Mouse (Mus musculus): ENCODE results near the gene Slc4a1. TPM values are rescaled to one million over a fixed set of nuclear protein-coding genes. Genes with fewer than 3 reads are reported as not detected.

Slc4a1 gene
- polyA plus RNA-seq, 1 experiment from 2014 or later: 6.8 TPM

DNA sequence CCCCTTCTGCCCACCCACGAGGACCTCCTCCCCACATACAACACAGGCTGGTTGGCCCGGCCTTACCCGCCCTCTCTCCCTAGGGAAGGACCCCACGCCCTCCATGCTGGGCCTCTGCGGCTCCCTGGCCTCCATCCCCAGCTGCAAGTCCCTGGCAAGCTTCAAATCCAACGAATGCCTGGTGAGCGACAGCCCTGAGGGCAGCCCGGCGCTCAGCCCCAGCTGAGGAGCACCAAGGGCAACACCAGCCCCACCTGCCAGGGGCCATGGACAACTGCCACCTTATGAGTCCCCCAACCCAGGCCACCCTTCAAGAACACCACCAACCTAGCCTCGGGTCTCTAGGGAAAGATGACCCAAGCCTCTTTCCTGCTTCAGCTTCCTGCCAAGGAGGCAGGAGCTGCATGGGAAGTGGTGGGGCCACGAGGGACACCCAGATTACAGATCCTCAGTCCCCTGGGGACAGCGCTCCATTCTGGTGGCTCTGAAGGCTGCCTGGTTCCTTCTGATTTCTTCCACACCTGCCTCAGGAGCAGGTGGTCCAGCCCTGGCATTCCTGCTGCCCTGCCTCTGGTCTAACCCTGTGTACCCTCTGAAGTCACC, 36.0 kb upstream of the Slc4a1 start:
- Histone ChIP-seq H3K9me3 (ENCODE audit: control insufficient read depth, low read length) (no peaks in the 10 kb centered on the region), H3K36me3 (ENCODE audit: control insufficient read depth, insufficient read depth, low read length) (peaks cover 28% of the 10 kb centered on the region), H3K4me2 (ENCODE audit: low read depth, low read length) (no peak overlapping the region), H3K4me3 (ENCODE audit: low read depth, low read length) (no peak overlapping the region), H3K4me1 (ENCODE audit: control insufficient read depth, insufficient read depth, low read length) (peaks cover 20% of the 10 kb centered on the region), H3K27me3 (replicated peaks; ENCODE audit: control insufficient read depth, insufficient read depth, low read length) (peaks cover 30% of the 10 kb centered on the region), H3K9ac (ENCODE audit: low read depth, low read length) (no peak overlapping the region), H3K27ac (replicated peaks; ENCODE audit: low read depth, low read length) (no peak overlapping the region)
- DNase-seq (ENCODE audit: low spot score) (no peak), ATAC-seq (ENCODE audit: low read depth) (no peak)
- WGBS: 51% methylated on average over 11 of the region's 12 CpGs

GRCm38 (mm10) chr11:102400513-102401084, 34.6 kb upstream of the Slc4a1 start:
- peaks cover 11% of the 10 kb centered on the region for H3K4me1 ChIP-seq (ENCODE audit: control insufficient read depth, insufficient read depth, low read length)
- H3K27me3 ChIP-seq (replicated peaks; ENCODE audit: control insufficient read depth, insufficient read depth, low read length): peaks cover 35% of the 10 kb centered on the region
- ATAC-seq (ENCODE audit: low read depth) (no peak), DNase-seq (ENCODE audit: low spot score) (no peak)
- H3K9ac ChIP-seq (ENCODE audit: low read depth, low read length): no peak overlapping the region
- H3K4me3 ChIP-seq (ENCODE audit: low read depth, low read length): no peak overlapping the region
- no peak overlapping the region for H3K27ac ChIP-seq (replicated peaks; ENCODE audit: low read depth, low read length)
- 33% methylated on average over 12 of the region's 12 CpGs for WGBS
- H3K36me3 ChIP-seq (ENCODE audit: control insufficient read depth, insufficient read depth, low read length): peaks cover 28% of the 10 kb centered on the region
- H3K9me3 ChIP-seq (ENCODE audit: control insufficient read depth, low read length): no peaks in the 10 kb centered on the region
- H3K4me2 ChIP-seq (ENCODE audit: low read depth, low read length): no peak overlapping the region

DNA sequence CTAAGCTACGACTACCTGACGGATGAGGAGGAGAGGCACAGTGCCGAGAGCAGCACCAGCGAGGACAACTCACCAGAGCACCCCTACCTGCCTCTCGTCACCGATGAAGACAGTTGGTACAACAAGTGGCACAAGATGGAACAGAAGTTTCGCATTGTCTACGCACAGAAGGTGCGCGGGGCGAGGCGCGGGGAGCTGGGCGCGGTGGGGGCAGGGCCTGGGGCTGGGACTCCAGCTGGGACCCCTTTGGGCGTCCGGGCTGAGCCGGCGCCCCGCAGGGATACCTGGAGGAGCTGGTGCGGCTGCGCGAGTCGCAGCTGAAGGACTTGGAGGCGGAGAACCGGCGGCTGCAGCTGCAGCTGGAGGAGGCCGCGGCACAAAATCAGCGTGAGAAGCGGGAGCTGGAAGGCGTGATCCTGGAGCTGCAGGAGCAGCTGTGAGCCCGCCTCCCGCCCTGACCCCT, 33.6 kb upstream of the Slc4a1 start:
- Histone ChIP-seq H3K9me3 (ENCODE audit: control insufficient read depth, low read length) (no peaks in the 10 kb centered on the region), H3K4me1 (ENCODE audit: control insufficient read depth, insufficient read depth, low read length) (peaks cover 8% of the 10 kb centered on the region), H3K4me2 (ENCODE audit: low read depth, low read length) (peak overlapping the region; percentile 62), H3K4me3 (ENCODE audit: low read depth, low read length) (peak overlapping the region; percentile 37), H3K36me3 (ENCODE audit: control insufficient read depth, insufficient read depth, low read length) (peaks cover 26% of the 10 kb centered on the region), H3K27ac (replicated peaks; ENCODE audit: low read depth, low read length) (no peak overlapping the region), H3K9ac (ENCODE audit: low read depth, low read length) (peak overlapping the region; percentile 42), H3K27me3 (replicated peaks; ENCODE audit: control insufficient read depth, insufficient read depth, low read length) (peaks cover 39% of the 10 kb centered on the region)
- ATAC-seq (ENCODE audit: low read depth) (no peak), DNase-seq (ENCODE audit: low spot score) (peak; percentile 62)
- WGBS: 2% methylated on average over 26 of the region's 34 CpGs

- Histone ChIP-seq H3K9me3 (ENCODE audit: control insufficient read depth, low read length) (no peaks in the 10 kb centered on the region), H3K27me3 (replicated peaks; ENCODE audit: control insufficient read depth, insufficient read depth, low read length) (peaks cover 39% of the 10 kb centered on the region), H3K36me3 (ENCODE audit: control insufficient read depth, insufficient read depth, low read length) (peaks cover 21% of the 10 kb centered on the region), H3K9ac (ENCODE audit: low read depth, low read length) (no peak overlapping the region; the same call in 1 of the 2 replicates), H3K4me3 (ENCODE audit: low read depth, low read length) (peak overlapping the region; percentile 37), H3K4me1 (ENCODE audit: control insufficient read depth, insufficient read depth, low read length) (peaks cover 10% of the 10 kb centered on the region), H3K4me2 (ENCODE audit: low read depth, low read length) (peak overlapping the region; percentile 62), H3K27ac (replicated peaks; ENCODE audit: low read depth, low read length) (no peak overlapping the region)
- ATAC-seq (ENCODE audit: low read depth): no peak
- WGBS: 12% methylated on average over 9 of the region's 15 CpGs
- no peak for DNase-seq (ENCODE audit: low spot score)
These were observed 33.1 kb upstream of the Slc4a1 start for GRCm38 (mm10) chr11:102399107-102399506.

- ATAC-seq (ENCODE audit: low read depth): no peak
- WGBS: 74% methylated on average over 20 of the region's 20 CpGs
- Histone ChIP-seq H3K9ac (ENCODE audit: low read depth, low read length) (no peak overlapping the region), H3K4me1 (ENCODE audit: control insufficient read depth, insufficient read depth, low read length) (peaks cover 16% of the 10 kb centered on the region), H3K27ac (replicated peaks; ENCODE audit: low read depth, low read length) (no peak overlapping the region), H3K36me3 (ENCODE audit: control insufficient read depth, insufficient read depth, low read length) (peaks cover 12% of the 10 kb centered on the region), H3K27me3 (replicated peaks; ENCODE audit: control insufficient read depth, insufficient read depth, low read length) (peaks cover 39% of the 10 kb centered on the region), H3K4me2 (ENCODE audit: low read depth, low read length) (no peak overlapping the region), H3K4me3 (ENCODE audit: low read depth, low read length) (no peak overlapping the region), H3K9me3 (ENCODE audit: control insufficient read depth, low read length) (no peaks in the 10 kb centered on the region)
- DNase-seq (ENCODE audit: low spot score): peak; percentile 73
These were observed 32.2 kb upstream of the Slc4a1 start for GRCm38 (mm10) chr11:102398007-102398825.

DNA sequence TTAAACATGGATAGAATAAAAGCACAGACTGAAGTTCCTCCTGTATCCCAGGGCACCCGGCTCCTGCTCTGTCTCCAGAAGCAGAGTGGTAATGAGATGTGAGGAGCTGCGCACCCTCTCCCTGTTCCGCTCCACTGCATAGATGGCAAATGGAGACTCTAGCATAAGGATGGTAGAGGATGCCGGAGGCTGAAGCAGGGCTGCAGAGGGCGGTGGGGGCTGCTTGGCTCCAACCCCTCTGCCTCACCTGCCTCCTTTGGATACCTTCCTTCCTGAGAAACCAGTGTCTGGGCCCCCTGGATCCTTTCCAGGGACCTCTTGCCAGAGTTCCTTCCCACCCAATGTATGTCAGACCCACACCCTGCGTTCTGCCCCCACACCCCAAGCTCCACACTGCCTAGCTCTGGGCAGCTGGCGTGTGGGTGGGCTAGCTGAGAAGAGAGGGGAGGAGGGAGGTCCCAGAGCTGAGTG, 30.7 kb upstream of the Slc4a1 start:
- WGBS: 73% methylated on average over 7 of the region's 7 CpGs
- H3K36me3 ChIP-seq (ENCODE audit: control insufficient read depth, insufficient read depth, low read length): no peaks in the 10 kb centered on the region
- DNase-seq (ENCODE audit: low spot score) (no peak), ATAC-seq (ENCODE audit: low read depth) (no peak)
- H3K27ac ChIP-seq (replicated peaks; ENCODE audit: low read depth, low read length): no peak overlapping the region
- peaks cover 39% of the 10 kb centered on the region for H3K27me3 ChIP-seq (replicated peaks; ENCODE audit: control insufficient read depth, insufficient read depth, low read length)
- H3K4me3 ChIP-seq (ENCODE audit: low read depth, low read length): no peak overlapping the region
- H3K4me1 ChIP-seq (ENCODE audit: control insufficient read depth, insufficient read depth, low read length): peaks cover 20% of the 10 kb centered on the region
- no peaks in the 10 kb centered on the region for H3K9me3 ChIP-seq (ENCODE audit: control insufficient read depth, low read length)
- no peak overlapping the region for H3K4me2 ChIP-seq (ENCODE audit: low read depth, low read length)
- no peak overlapping the region for H3K9ac ChIP-seq (ENCODE audit: low read depth, low read length)

DNA sequence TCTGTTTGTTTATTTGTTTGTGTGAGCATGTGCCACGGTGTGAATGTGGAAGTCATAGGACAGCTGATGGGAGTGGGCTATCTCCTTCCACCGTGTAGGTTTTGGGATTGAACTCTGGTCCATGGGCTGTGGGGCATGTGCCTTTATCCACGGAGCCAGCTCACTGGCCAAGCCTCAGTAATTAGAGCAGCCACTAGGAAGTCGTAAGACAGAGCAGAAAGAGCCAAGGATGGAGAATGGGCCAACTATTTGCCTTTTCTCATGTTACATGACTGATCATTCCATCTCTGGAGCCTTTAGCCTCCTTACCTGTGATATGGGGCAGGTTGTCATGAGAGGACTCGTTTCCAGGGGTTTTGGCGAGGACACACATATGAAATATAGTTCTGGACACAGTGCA, 30.3 kb upstream of the Slc4a1 start:
- no peak overlapping the region for H3K9ac ChIP-seq (ENCODE audit: low read depth, low read length)
- peaks cover 39% of the 10 kb centered on the region for H3K27me3 ChIP-seq (replicated peaks; ENCODE audit: control insufficient read depth, insufficient read depth, low read length)
- no peaks in the 10 kb centered on the region for H3K9me3 ChIP-seq (ENCODE audit: control insufficient read depth, low read length)
- H3K4me2 ChIP-seq (ENCODE audit: low read depth, low read length): no peak overlapping the region
- H3K36me3 ChIP-seq (ENCODE audit: control insufficient read depth, insufficient read depth, low read length): no peaks in the 10 kb centered on the region
- H3K27ac ChIP-seq (replicated peaks; ENCODE audit: low read depth, low read length): no peak overlapping the region
- DNase-seq (ENCODE audit: low spot score) (no peak), ATAC-seq (ENCODE audit: low read depth) (no peak)
- peaks cover 20% of the 10 kb centered on the region for H3K4me1 ChIP-seq (ENCODE audit: control insufficient read depth, insufficient read depth, low read length)
- no peak overlapping the region for H3K4me3 ChIP-seq (ENCODE audit: low read depth, low read length)
- WGBS: 59% methylated on average over 6 of the region's 6 CpGs

DNA sequence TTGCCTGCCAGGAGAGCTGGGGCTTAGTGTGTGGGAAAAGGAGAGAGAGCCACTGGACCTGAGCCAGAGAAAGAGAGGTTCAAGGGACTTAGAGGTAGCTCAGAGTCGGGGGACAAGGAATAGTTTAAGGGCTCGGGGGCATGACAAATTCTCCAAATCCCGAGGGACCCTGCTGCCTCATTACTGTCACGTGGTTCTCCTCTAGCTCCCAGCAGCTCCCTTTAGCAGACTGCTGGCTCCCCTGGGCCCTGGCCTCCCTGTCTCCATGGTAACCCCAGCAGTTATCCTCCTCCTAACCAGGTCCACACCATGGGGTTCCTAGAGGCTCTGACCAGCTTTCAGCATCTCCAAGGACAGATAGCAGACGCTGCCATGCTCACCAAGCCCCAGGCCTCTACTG, 29.2 kb upstream of the Slc4a1 start:
- Histone ChIP-seq H3K4me1 (ENCODE audit: control insufficient read depth, insufficient read depth, low read length) (peaks cover 20% of the 10 kb centered on the region), H3K27ac (replicated peaks; ENCODE audit: low read depth, low read length) (no peak overlapping the region), H3K9me3 (ENCODE audit: control insufficient read depth, low read length) (no peaks in the 10 kb centered on the region), H3K9ac (ENCODE audit: low read depth, low read length) (no peak overlapping the region), H3K4me2 (ENCODE audit: low read depth, low read length) (peak overlapping the region; percentile 82; the same call in 1 of the 2 replicates), H3K4me3 (ENCODE audit: low read depth, low read length) (no peak overlapping the region), H3K27me3 (replicated peaks; ENCODE audit: control insufficient read depth, insufficient read depth, low read length) (peaks cover 33% of the 10 kb centered on the region), H3K36me3 (ENCODE audit: control insufficient read depth, insufficient read depth, low read length) (no peaks in the 10 kb centered on the region)
- peak; percentile 31; the same call in 1 of the 2 replicates for ATAC-seq (ENCODE audit: low read depth)
- peak; percentile 62 for DNase-seq (ENCODE audit: low spot score)
- WGBS: 2% methylated on average over 5 of the region's 5 CpGs

Measured in embryonic facial prominence, embryonic 14.5 days (tissue).